Comparison of ENCODE assay signal across 9 mouse cellular contexts in the genomic region with DNA sequence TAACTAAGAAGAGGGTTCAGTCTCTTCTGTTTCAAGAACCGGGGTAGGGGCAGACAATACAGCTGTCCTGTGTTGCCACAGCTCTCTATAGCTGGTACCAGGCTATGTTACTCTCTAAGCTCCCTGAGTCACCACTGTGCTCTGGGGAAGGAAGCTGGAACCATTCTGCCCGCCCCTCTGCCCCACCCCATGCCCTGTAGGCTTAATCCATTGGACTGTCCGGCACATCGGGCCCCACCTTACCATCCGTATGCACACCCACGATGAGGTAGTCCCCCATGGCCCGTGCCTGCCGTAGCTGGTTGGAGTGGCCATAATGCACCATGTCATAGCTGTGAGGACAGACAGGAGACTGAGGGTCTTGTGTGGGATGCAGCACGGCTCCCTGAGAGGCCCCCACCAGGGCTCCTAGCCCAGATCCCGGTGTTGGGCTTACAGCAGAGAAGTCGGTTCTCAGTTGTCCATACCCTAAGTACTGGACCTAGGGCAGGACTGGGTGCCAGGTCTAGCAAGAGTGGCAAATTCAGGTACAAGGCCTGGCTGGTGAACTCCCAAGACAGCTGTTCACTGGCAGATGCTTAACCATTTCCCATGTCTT. TPM values are rescaled to one million over a fixed set of nuclear protein-coding genes. Genes with fewer than 3 reads are reported as not detected.
DNase-seq lines count a peak whose midpoint lies in the region; ATAC-seq and TF ChIP-seq lines count a peak whose summit lies in the region.
"Had no signal": no experiment of that assay in that cellular context is flagged by ENCODE, and none has a peak within 500 bp of the region (broad histone marks: within the 10 kb centered on the region; RNA-seq: fewer than 3 reads in every experiment).

No protein-coding gene starts in this region.

- no peak overlapping the region for H3K9ac ChIP-seq in forebrain, embryonic 11.5 days (ENCODE audit: low read length)
- no peak overlapping the region for H3K9ac ChIP-seq in forebrain, postnatal 0 days
- peak overlapping the region; percentile 18 for H3K9ac ChIP-seq in neural tube, embryonic 11.5 days (ENCODE audit: low read length)
- H3K9ac ChIP-seq in limb, embryonic 12.5 days (replicated peaks) = 0 out of 2 replicates have a peak overlapping the region, but pooled peaks have one; percentile 23
- H3K9ac ChIP-seq in stomach, embryonic 15.5 days = no peak overlapping the region

- no peak overlapping the region for H3K4me3 ChIP-seq in forebrain, embryonic 11.5 days (ENCODE audit: low read depth, low read length)
- no peak overlapping the region for H3K4me3 ChIP-seq in forebrain, postnatal 0 days (ENCODE audit: low read depth, low read length)
- H3K4me3 ChIP-seq in neural tube, embryonic 11.5 days (ENCODE audit: low read depth, low read length) = no peak overlapping the region
- H3K4me3 ChIP-seq in limb, embryonic 12.5 days (replicated peaks) = no peak overlapping the region
- H3K4me3 ChIP-seq in stomach, embryonic 15.5 days (replicated peaks) = no peak overlapping the region

- DNase-seq in forebrain, embryonic 11.5 days (ENCODE audit: low spot score) = no peak
- no peak for DNase-seq in forebrain, postnatal 0 days
- no peak for DNase-seq in neural tube, embryonic 11.5 days (ENCODE audit: low spot score)
- no peak for DNase-seq in neural tube, embryonic 10.5 days (ENCODE audit: extremely low spot score, low spot score)
- no peak for DNase-seq in adrenal gland, adult 2 months
- DNase-seq in thymus, adult 18-20 months = no peak

- H3K4me2 ChIP-seq in forebrain, embryonic 11.5 days (ENCODE audit: low read depth, low read length, severe bottlenecking) = 0 out of 2 replicates have a peak overlapping the region, but pooled peaks have one; percentile 21
- H3K4me2 ChIP-seq in forebrain, postnatal 0 days (ENCODE audit: low read depth) = no peak overlapping the region
- no peak overlapping the region for H3K4me2 ChIP-seq in neural tube, embryonic 11.5 days (ENCODE audit: low read depth)
- no peak overlapping the region for H3K4me2 ChIP-seq in limb, embryonic 12.5 days
- H3K4me2 ChIP-seq in stomach, embryonic 15.5 days = peak overlapping the region; percentile 14; the same call in 1 of the 2 replicates

- no peaks in the 10 kb centered on the region for H3K27me3 ChIP-seq in forebrain, embryonic 11.5 days (ENCODE audit: control insufficient read depth, insufficient read depth, low read length)
- H3K27me3 ChIP-seq in forebrain, postnatal 0 days (ENCODE audit: insufficient read depth, low read length) = no peaks in the 10 kb centered on the region
- no peaks in the 10 kb centered on the region for H3K27me3 ChIP-seq in neural tube, embryonic 11.5 days (ENCODE audit: control insufficient read depth, insufficient read depth, low read length)
- no peaks in the 10 kb centered on the region for H3K27me3 ChIP-seq in limb, embryonic 12.5 days
- no peaks in the 10 kb centered on the region for H3K27me3 ChIP-seq in stomach, embryonic 15.5 days (replicated peaks)

- H3K9me3 ChIP-seq in forebrain, embryonic 11.5 days (ENCODE audit: control insufficient read depth, low read length) = no peaks in the 10 kb centered on the region
- H3K9me3 ChIP-seq in forebrain, postnatal 0 days (ENCODE audit: low read length) = no peaks in the 10 kb centered on the region
- no peaks in the 10 kb centered on the region for H3K9me3 ChIP-seq in neural tube, embryonic 11.5 days (ENCODE audit: control insufficient read depth, low read length)
- H3K9me3 ChIP-seq in limb, embryonic 12.5 days = no peaks in the 10 kb centered on the region
- no peaks in the 10 kb centered on the region for H3K9me3 ChIP-seq in stomach, embryonic 15.5 days

- no peak for ATAC-seq in forebrain, embryonic 11.5 days (replicated peaks; ENCODE audit: low FRiP score)
- no peak for ATAC-seq in forebrain, postnatal 0 days
- ATAC-seq in neural tube, embryonic 11.5 days (ENCODE audit: insufficient read depth, low FRiP score, low TSS enrichment) = no peak
- ATAC-seq in limb, embryonic 12.5 days (ENCODE audit: insufficient number of reproducible peaks, insufficient read depth, low FRiP score, low TSS enrichment, low read depth) = no peak
- ATAC-seq in stomach, embryonic 15.5 days (ENCODE audit: insufficient read depth, low FRiP score, low read depth) = no peak

- 92% methylated on average over 11 of the region's 11 CpGs for WGBS in forebrain, embryonic 11.5 days
- WGBS in forebrain, postnatal 0 days = 90% methylated on average over 11 of the region's 11 CpGs
- 96% methylated on average over 11 of the region's 11 CpGs for WGBS in neural tube, embryonic 11.5 days
- WGBS in limb, embryonic 12.5 days = 94% methylated on average over 11 of the region's 11 CpGs
- WGBS in stomach, embryonic 15.5 days = 89% methylated on average over 11 of the region's 11 CpGs

- peaks cover 11% of the 10 kb centered on the region; the same call in 1 of the 2 replicates for H3K4me1 ChIP-seq in forebrain, embryonic 11.5 days (replicated peaks; ENCODE audit: control insufficient read depth, insufficient read depth, low read length)
- peaks cover 9% of the 10 kb centered on the region for H3K4me1 ChIP-seq in forebrain, postnatal 0 days (ENCODE audit: insufficient read depth)
- peaks cover 9% of the 10 kb centered on the region for H3K4me1 ChIP-seq in neural tube, embryonic 11.5 days (ENCODE audit: control insufficient read depth, insufficient read depth, low read length)
- peaks cover 17% of the 10 kb centered on the region for H3K4me1 ChIP-seq in limb, embryonic 12.5 days (replicated peaks)
- peaks cover 23% of the 10 kb centered on the region for H3K4me1 ChIP-seq in stomach, embryonic 15.5 days

- TF ChIP-seq CTCF in forebrain, postnatal 0 days (IDR thresholded peaks at IDR 0.05; ENCODE audit: low read depth) = no peak

- no peak overlapping the region for H3K27ac ChIP-seq in forebrain, embryonic 11.5 days (ENCODE audit: low read depth, low read length)
- H3K27ac ChIP-seq in forebrain, postnatal 0 days (ENCODE audit: low read depth, low read length) = no peak overlapping the region
- no peak overlapping the region for H3K27ac ChIP-seq in neural tube, embryonic 11.5 days (ENCODE audit: low read depth, low read length)
- no peak overlapping the region for H3K27ac ChIP-seq in limb, embryonic 12.5 days
- no peak overlapping the region for H3K27ac ChIP-seq in stomach, embryonic 15.5 days

- H3K36me3 ChIP-seq in forebrain, embryonic 11.5 days (ENCODE audit: control insufficient read depth, insufficient read depth, low read length) = peaks cover 3% of the 10 kb centered on the region; the same call in 1 of the 2 replicates
- peaks cover 62% of the 10 kb centered on the region for H3K36me3 ChIP-seq in forebrain, postnatal 0 days (ENCODE audit: insufficient read depth)
- H3K36me3 ChIP-seq in neural tube, embryonic 11.5 days (ENCODE audit: control insufficient read depth, insufficient read depth, low read length) = peaks cover 16% of the 10 kb centered on the region
- H3K36me3 ChIP-seq in limb, embryonic 12.5 days = peaks cover 76% of the 10 kb centered on the region
- peaks cover 55% of the 10 kb centered on the region for H3K36me3 ChIP-seq in stomach, embryonic 15.5 days

RNA-seq across cellular contexts. Expression of gene Pcyt2, which starts 2.0 kb away (rescaled TPM):
- 126 and 134 TPM in 2 replicates for polyA plus RNA-seq in forebrain, embryonic 11.5 days (2014; fragmentation: Nextera tagmentation; extraction: Ambion mirVana)
- 102 and 129 TPM in 2 replicates for total RNA-seq in forebrain, postnatal 0 days (2014; rRNA removed)
- 107 and 117 TPM in 2 replicates for polyA plus RNA-seq in forebrain, postnatal 0 days (2015; fragmentation: Nextera tagmentation; extraction: Ambion mirVana)
- 109 and 118 TPM in 2 replicates for polyA plus RNA-seq in neural tube, embryonic 11.5 days (2014; fragmentation: Nextera tagmentation; extraction: Ambion mirVana)
- polyA plus RNA-seq in limb, embryonic 12.5 days (2016; fragmentation: Nextera tagmentation; extraction: Ambion mirVana) = 143 and 156 TPM in 2 replicates
- 183 and 188 TPM in 2 replicates for polyA plus RNA-seq in stomach, embryonic 15.5 days (2015; fragmentation: Nextera tagmentation; extraction: Ambion mirVana)
- 100 to 1,000 TPM; 201 to 344 TPM for total RNA-seq in adrenal gland, adult 2 months (2021)
- 460 and 610 TPM in 2 replicates for polyA plus RNA-seq in adrenal gland, adult 2 months (2012; rRNA removed)

RNA-seq across cellular contexts. Expression of gene Npb, which starts 7.4 kb away (rescaled TPM):
- polyA plus RNA-seq in forebrain, embryonic 11.5 days (2014; fragmentation: Nextera tagmentation; extraction: Ambion mirVana) = not detected in 2 replicates
- not detected in 2 replicates for total RNA-seq in forebrain, postnatal 0 days (2014; rRNA removed)
- polyA plus RNA-seq in forebrain, postnatal 0 days (2015; fragmentation: Nextera tagmentation; extraction: Ambion mirVana) = 0.42 and 0.80 TPM in 2 replicates
- polyA plus RNA-seq in neural tube, embryonic 11.5 days (2014; fragmentation: Nextera tagmentation; extraction: Ambion mirVana) = 0.78 TPM in 1 of 2 replicates, not detected in the other
- 0.65 and 0.95 TPM in 2 replicates for polyA plus RNA-seq in limb, embryonic 12.5 days (2016; fragmentation: Nextera tagmentation; extraction: Ambion mirVana)
- 9.8 and 12.1 TPM in 2 replicates for polyA plus RNA-seq in stomach, embryonic 15.5 days (2015; fragmentation: Nextera tagmentation; extraction: Ambion mirVana)
- under 1 TPM; 0.61 to 0.62 TPM for total RNA-seq in adrenal gland, adult 2 months (2021)
- polyA plus RNA-seq in adrenal gland, adult 2 months (2012; rRNA removed) = 1.6 and 2.3 TPM in 2 replicates
- total RNA-seq: left cerebral cortex, postnatal 10 days had no signal

RNA-seq across cellular contexts. Expression of gene Sirt7, which starts 9.3 kb away (rescaled TPM):
- 37.8 and 41.1 TPM in 2 replicates for polyA plus RNA-seq in forebrain, embryonic 11.5 days (2014; fragmentation: Nextera tagmentation; extraction: Ambion mirVana)
- 48.7 and 51.8 TPM in 2 replicates for total RNA-seq in forebrain, postnatal 0 days (2014; rRNA removed)
- polyA plus RNA-seq in forebrain, postnatal 0 days (2015; fragmentation: Nextera tagmentation; extraction: Ambion mirVana) = 37.4 and 40.7 TPM in 2 replicates
- polyA plus RNA-seq in neural tube, embryonic 11.5 days (2014; fragmentation: Nextera tagmentation; extraction: Ambion mirVana) = 37.2 and 39.0 TPM in 2 replicates
- 29.5 and 29.9 TPM in 2 replicates for polyA plus RNA-seq in limb, embryonic 12.5 days (2016; fragmentation: Nextera tagmentation; extraction: Ambion mirVana)
- 38.1 and 39.0 TPM in 2 replicates for polyA plus RNA-seq in stomach, embryonic 15.5 days (2015; fragmentation: Nextera tagmentation; extraction: Ambion mirVana)
- 10 to 100 TPM; 54.2 to 69.5 TPM for total RNA-seq in adrenal gland, adult 2 months (2021)
- 109 and 128 TPM in 2 replicates for polyA plus RNA-seq in adrenal gland, adult 2 months (2012; rRNA removed)

RNA-seq across cellular contexts. Expression of gene Anapc11, which starts 17.5 kb away (rescaled TPM):
- polyA plus RNA-seq in forebrain, embryonic 11.5 days (2014; fragmentation: Nextera tagmentation; extraction: Ambion mirVana) = 200 and 217 TPM in 2 replicates
- total RNA-seq in forebrain, postnatal 0 days (2014; rRNA removed) = 54.2 and 64.2 TPM in 2 replicates
- 207 and 226 TPM in 2 replicates for polyA plus RNA-seq in forebrain, postnatal 0 days (2015; fragmentation: Nextera tagmentation; extraction: Ambion mirVana)
- polyA plus RNA-seq in neural tube, embryonic 11.5 days (2014; fragmentation: Nextera tagmentation; extraction: Ambion mirVana) = 198 and 199 TPM in 2 replicates
- 202 and 203 TPM in 2 replicates for polyA plus RNA-seq in limb, embryonic 12.5 days (2016; fragmentation: Nextera tagmentation; extraction: Ambion mirVana)
- polyA plus RNA-seq in stomach, embryonic 15.5 days (2015; fragmentation: Nextera tagmentation; extraction: Ambion mirVana) = 196 and 200 TPM in 2 replicates
- total RNA-seq in adrenal gland, adult 2 months (2021) = 10 to 100 TPM; 82.8 to 85.9 TPM
- polyA plus RNA-seq in adrenal gland, adult 2 months (2012; rRNA removed) = 183 and 187 TPM in 2 replicates

RNA-seq across cellular contexts. Expression of gene Alyref, which starts 17.5 kb away (rescaled TPM):
- polyA plus RNA-seq in forebrain, embryonic 11.5 days (2014; fragmentation: Nextera tagmentation; extraction: Ambion mirVana) = 808 and 816 TPM in 2 replicates
- total RNA-seq in forebrain, postnatal 0 days (2014; rRNA removed) = 99.8 and 111 TPM in 2 replicates
- polyA plus RNA-seq in forebrain, postnatal 0 days (2015; fragmentation: Nextera tagmentation; extraction: Ambion mirVana) = 207 and 238 TPM in 2 replicates
- 669 and 698 TPM in 2 replicates for polyA plus RNA-seq in neural tube, embryonic 11.5 days (2014; fragmentation: Nextera tagmentation; extraction: Ambion mirVana)
- 671 and 778 TPM in 2 replicates for polyA plus RNA-seq in limb, embryonic 12.5 days (2016; fragmentation: Nextera tagmentation; extraction: Ambion mirVana)
- polyA plus RNA-seq in stomach, embryonic 15.5 days (2015; fragmentation: Nextera tagmentation; extraction: Ambion mirVana) = 420 and 451 TPM in 2 replicates
- total RNA-seq in adrenal gland, adult 2 months (2021) = 10 to 100 TPM; 85.5 to 97.9 TPM
- 10.3 and 12.6 TPM in 2 replicates for polyA plus RNA-seq in adrenal gland, adult 2 months (2012; rRNA removed)

Comparison
In these comparisons a context has a peak if more than half of its experiments do, and no peak if none do; other contexts are left out.
1. H3K4me2 ChIP-seq: peak in forebrain, embryonic 11.5 days (single experiment) and stomach, embryonic 15.5 days (single experiment); none in forebrain, postnatal 0 days (single experiment), neural tube, embryonic 11.5 days (single experiment) and limb, embryonic 12.5 days (single experiment).
2. H3K9ac ChIP-seq: peak in neural tube, embryonic 11.5 days (single experiment) and limb, embryonic 12.5 days (single experiment); none in forebrain, embryonic 11.5 days (single experiment), forebrain, postnatal 0 days (single experiment) and stomach, embryonic 15.5 days (single experiment).